Mouse (Mus musculus) heart, embryonic 13.5 days (tissue): ENCODE results near the gene Fam192a. TPM values are rescaled to one million over a fixed set of nuclear protein-coding genes. Genes with fewer than 3 reads are reported as not detected.

ENCODE experiments used
- ATAC-seq: fragments of 200-750 bp; cut with Nextera tagmentation; 2 replicates; pipeline ENCODE4 v1.8.0; 2017; ENCODE audit warnings: moderate TSS enrichment; ENCODE audit not compliant: insufficient number of reproducible peaks, low FRiP score, low TSS enrichment; ENCODE audit errors: extremely low read depth
- H3K27ac ChIP-seq: fragments of 300-500 bp; sonication (generic); replicated peaks from 2 replicates; pipeline ENCODE4 v1.5.1; 2015; ENCODE audit warnings: moderate library complexity, mild to moderate bottlenecking, inconsistent platforms
- H3K27me3 ChIP-seq: fragments of 300-500 bp; sonication (generic); replicated peaks from 2 replicates; pipeline ENCODE4 v1.6.1; 2015; ENCODE audit warnings: mild to moderate bottlenecking, inconsistent platforms
- H3K36me3 ChIP-seq: fragments of 300-500 bp; sonication (generic); 2 replicates; pipeline ENCODE4 v1.6.1; 2015; ENCODE audit warnings: mild to moderate bottlenecking, inconsistent platforms
- H3K4me1 ChIP-seq: fragments of 300-500 bp; sonication (generic); 2 replicates; pipeline ENCODE4 v1.6.1; 2015; ENCODE audit warnings: inconsistent platforms
- H3K4me2 ChIP-seq: fragments of 300-500 bp; sonication (generic); 2 replicates; pipeline ENCODE4 v1.6.1; 2015; ENCODE audit warnings: inconsistent platforms, mild to moderate bottlenecking, moderate library complexity
- H3K4me3 ChIP-seq: fragments of 300-500 bp; sonication (generic); 2 replicates; pipeline ENCODE4 v1.5.1; 2015; ENCODE audit warnings: moderate library complexity, mild to moderate bottlenecking, inconsistent platforms
- H3K9ac ChIP-seq: fragments of 300-500 bp; sonication (generic); 2 replicates; pipeline ENCODE4 v1.6.1; 2015; ENCODE audit warnings: inconsistent platforms, mild to moderate bottlenecking, moderate library complexity
- H3K9me3 ChIP-seq: fragments of 300-500 bp; sonication (generic); 2 replicates; pipeline ENCODE4 v1.6.1; 2016; ENCODE audit warnings: inconsistent platforms
- WGBS: fragments of 180-500 bp; shearing (Covaris S2); methylation state at CpG from one replicate; pipeline ENCODE4 v1.1.7; 2015; ENCODE audit warnings: mixed read lengths; 5-methylcytosine and 5-hydroxymethylcytosine counted together
- polyA plus RNA-seq: library from polyadenylated mRNA; unstranded; fragments of >200 nt; fragmentation: Nextera tagmentation; extraction: Ambion mirVana; gene quantifications from 2 replicates; pipeline ENCODE4 v1.2.1, GENCODE M21; 2015

Fam192a gene
- polyA plus RNA-seq, 1 experiment from 2014 or later: 32.4 TPM

GRCm38 (mm10) chr8:94602471-94603131, 804 bp upstream of the Fam192a start:
- H3K36me3 ChIP-seq: peaks cover 6% of the 10 kb centered on the region; the same call in 1 of the 2 replicates
- peak overlapping the region; percentile 83 for H3K27ac ChIP-seq
- peak overlapping the region; percentile 97 for H3K4me2 ChIP-seq
- H3K4me3 ChIP-seq: peak overlapping the region; percentile 76
- H3K4me1 ChIP-seq: peaks cover 31% of the 10 kb centered on the region
- peak overlapping the region; percentile 91 for H3K9ac ChIP-seq
- no peaks in the 10 kb centered on the region for H3K9me3 ChIP-seq
- under 1% methylated on average over 31 of the region's 31 CpGs for WGBS
- no peak for ATAC-seq
- H3K27me3 ChIP-seq: no peaks in the 10 kb centered on the region

- H3K27me3 ChIP-seq: no peaks in the 10 kb centered on the region
- H3K4me2 ChIP-seq: peak overlapping the region; percentile 97
- peaks cover under 1% of the 10 kb centered on the region; the same call in 1 of the 2 replicates for H3K36me3 ChIP-seq
- H3K27ac ChIP-seq: peak overlapping the region; percentile 83
- H3K4me3 ChIP-seq: peak overlapping the region; percentile 76
- H3K9me3 ChIP-seq: no peaks in the 10 kb centered on the region
- H3K4me1 ChIP-seq: peaks cover 31% of the 10 kb centered on the region
- WGBS: under 1% methylated on average over 51 of the region's 51 CpGs
- peak overlapping the region; percentile 87 for H3K9ac ChIP-seq
- ATAC-seq: no peak
Measured at GRCm38 (mm10) chr8:94601034-94601606, 677 bp downstream of the Fam192a start.

GRCm38 (mm10) chr8:94600478-94600877, 1.3 kb downstream of the Fam192a start:
- WGBS: 25% methylated on average over 5 of the region's 5 CpGs
- ATAC-seq: no peak
- H3K4me2 ChIP-seq: peak overlapping the region; percentile 97

GRCm38 (mm10) chr8:94594211-94594610, 7.6 kb downstream of the Fam192a start:
- no peak for ATAC-seq
- Histone ChIP-seq H3K27ac (no peak overlapping the region), H3K4me3 (no peak overlapping the region), H3K36me3 (peaks cover 11% of the 10 kb centered on the region), H3K27me3 (no peaks in the 10 kb centered on the region), H3K9me3 (no peaks in the 10 kb centered on the region), H3K4me2 (no peak overlapping the region), H3K4me1 (0 out of 2 replicates have a peak, but pooled peaks cover under 1% of the 10 kb centered on the region), H3K9ac (no peak overlapping the region)
- 60% methylated on average over 1 of the region's 1 CpGs for WGBS

More at GRCm38 (mm10) chr8:94600478-94600877, 1.3 kb downstream of the Fam192a start:
- Histone ChIP-seq H3K9me3 (no peaks in the 10 kb centered on the region), H3K9ac (peak overlapping the region; percentile 87), H3K4me1 (peaks cover 31% of the 10 kb centered on the region), H3K36me3 (peaks cover 5% of the 10 kb centered on the region; the same call in 1 of the 2 replicates), H3K27ac (peak overlapping the region; percentile 83; the same call in 1 of the 2 replicates), H3K4me3 (peak overlapping the region; percentile 76), H3K27me3 (no peaks in the 10 kb centered on the region)

- 73% methylated on average over 4 of the region's 4 CpGs for WGBS
- peaks cover 36% of the 10 kb centered on the region for H3K36me3 ChIP-seq
- H3K9ac ChIP-seq: no peak overlapping the region
- no peaks in the 10 kb centered on the region for H3K4me1 ChIP-seq
- no peak overlapping the region for H3K4me2 ChIP-seq
- no peak for ATAC-seq
- no peaks in the 10 kb centered on the region for H3K9me3 ChIP-seq
- no peak overlapping the region for H3K27ac ChIP-seq
- no peaks in the 10 kb centered on the region for H3K27me3 ChIP-seq
- H3K4me3 ChIP-seq: no peak overlapping the region
Measured at GRCm38 (mm10) chr8:94591691-94592090, 10.1 kb downstream of the Fam192a start.

- Histone ChIP-seq H3K4me3 (no peak overlapping the region), H3K27ac (no peak overlapping the region), H3K36me3 (peaks cover 96% of the 10 kb centered on the region), H3K4me1 (no peaks in the 10 kb centered on the region), H3K9me3 (no peaks in the 10 kb centered on the region), H3K9ac (no peak overlapping the region), H3K27me3 (no peaks in the 10 kb centered on the region), H3K4me2 (no peak overlapping the region)
- 66% methylated on average over 4 of the region's 4 CpGs for WGBS
- ATAC-seq: no peak
Measured at GRCm38 (mm10) chr8:94584238-94584817, 17.5 kb downstream of the Fam192a start.

- H3K4me1 ChIP-seq: no peaks in the 10 kb centered on the region
- no peaks in the 10 kb centered on the region for H3K9me3 ChIP-seq
- ATAC-seq: no peak
- H3K27ac ChIP-seq: no peak overlapping the region
- no peak overlapping the region for H3K9ac ChIP-seq
- H3K4me2 ChIP-seq: no peak overlapping the region
- H3K36me3 ChIP-seq: peaks cover 96% of the 10 kb centered on the region
- no peak overlapping the region for H3K4me3 ChIP-seq
- 89% methylated on average over 6 of the region's 6 CpGs for WGBS
- H3K27me3 ChIP-seq: no peaks in the 10 kb centered on the region
Measured at GRCm38 (mm10) chr8:94582569-94582968, 19.2 kb downstream of the Fam192a start.

GRCm38 (mm10) chr8:94581820-94582483, 19.8 kb downstream of the Fam192a start:
- Histone ChIP-seq H3K9me3 (no peaks in the 10 kb centered on the region), H3K27ac (no peak overlapping the region), H3K9ac (no peak overlapping the region), H3K4me1 (no peaks in the 10 kb centered on the region), H3K27me3 (no peaks in the 10 kb centered on the region), H3K36me3 (peaks cover 96% of the 10 kb centered on the region), H3K4me3 (no peak overlapping the region), H3K4me2 (no peak overlapping the region)
- 84% methylated on average over 7 of the region's 7 CpGs for WGBS
- ATAC-seq: no peak

- no peak for ATAC-seq
- Histone ChIP-seq H3K4me2 (no peak overlapping the region), H3K27ac (no peak overlapping the region), H3K4me3 (no peak overlapping the region), H3K27me3 (no peaks in the 10 kb centered on the region), H3K36me3 (peaks cover 81% of the 10 kb centered on the region), H3K4me1 (no peaks in the 10 kb centered on the region), H3K9ac (no peak overlapping the region), H3K9me3 (no peaks in the 10 kb centered on the region)
- 82% methylated on average over 4 of the region's 4 CpGs for WGBS
Measured at GRCm38 (mm10) chr8:94575148-94575547, 26.6 kb downstream of the Fam192a start.

- Histone ChIP-seq H3K27me3 (no peaks in the 10 kb centered on the region), H3K36me3 (peaks cover 75% of the 10 kb centered on the region), H3K4me2 (no peak overlapping the region), H3K4me3 (no peak overlapping the region), H3K27ac (no peak overlapping the region), H3K9ac (no peak overlapping the region), H3K9me3 (no peaks in the 10 kb centered on the region), H3K4me1 (no peaks in the 10 kb centered on the region)
- ATAC-seq: no peak
- WGBS: 86% methylated on average over 16 of the region's 16 CpGs
Measured at GRCm38 (mm10) chr8:94574159-94574907, 27.5 kb downstream of the Fam192a start.

GRCm38 (mm10) chr8:94571896-94572295, 29.9 kb downstream of the Fam192a start:
- ATAC-seq: no peak
- Histone ChIP-seq H3K27me3 (no peaks in the 10 kb centered on the region), H3K9ac (no peak overlapping the region), H3K4me3 (no peak overlapping the region), H3K9me3 (no peaks in the 10 kb centered on the region), H3K4me2 (no peak overlapping the region), H3K4me1 (no peaks in the 10 kb centered on the region), H3K27ac (no peak overlapping the region), H3K36me3 (peaks cover 50% of the 10 kb centered on the region)
- WGBS: 70% methylated on average over 2 of the region's 2 CpGs
